Mouse (Mus musculus) stomach, embryonic 15.5 days (tissue): ENCODE data around the gene Gm49358. TPM values are rescaled to one million over a fixed set of nuclear protein-coding genes. Genes with fewer than 3 reads are reported as not detected.

ENCODE experiments used
- ATAC-seq: fragments of 200-750 bp; cut with Nextera tagmentation; 2 replicates; pipeline ENCODE4 v1.8.0; 2017; ENCODE audit warnings: low read depth, moderate number of reproducible peaks, moderate TSS enrichment; ENCODE audit not compliant: insufficient read depth, low FRiP score
- H3K27ac ChIP-seq: fragments of 300-500 bp; sonication (generic); 2 replicates; pipeline ENCODE4 v1.5.1; 2015; ENCODE audit warnings: mild to moderate bottlenecking, inconsistent platforms
- H3K27me3 ChIP-seq: fragments of 300-500 bp; sonication (generic); replicated peaks from 2 replicates; pipeline ENCODE4 v1.6.1; 2015; ENCODE audit warnings: inconsistent platforms
- H3K36me3 ChIP-seq: fragments of 300-500 bp; sonication (generic); 2 replicates; pipeline ENCODE4 v1.6.1; 2015; ENCODE audit warnings: inconsistent platforms
- H3K4me1 ChIP-seq: fragments of 300-500 bp; sonication (generic); 2 replicates; pipeline ENCODE4 v1.6.1; 2015; ENCODE audit warnings: inconsistent platforms
- H3K4me2 ChIP-seq: fragments of 300-500 bp; sonication (generic); 2 replicates; pipeline ENCODE4 v1.6.1; 2015; ENCODE audit warnings: mild to moderate bottlenecking, inconsistent platforms
- H3K4me3 ChIP-seq: fragments of 300-500 bp; sonication (generic); replicated peaks from 2 replicates; pipeline ENCODE4 v1.5.1; 2015; ENCODE audit warnings: inconsistent platforms
- H3K9ac ChIP-seq: fragments of 300-500 bp; sonication (generic); 2 replicates; pipeline ENCODE4 v1.6.1; 2015; ENCODE audit warnings: inconsistent platforms
- H3K9me3 ChIP-seq: fragments of 300-500 bp; sonication (generic); 2 replicates; pipeline ENCODE4 v1.6.1; 2016; ENCODE audit warnings: inconsistent platforms
- WGBS: fragments of 180-500 bp; shearing (Covaris S2); methylation state at CpG from one replicate; pipeline ENCODE4 v1.1.7; 2015; 5-methylcytosine and 5-hydroxymethylcytosine counted together
- polyA plus RNA-seq: library from polyadenylated mRNA; unstranded; fragments of >200 nt; fragmentation: Nextera tagmentation; extraction: Ambion mirVana; gene quantifications from 2 replicates; pipeline ENCODE4 v1.2.1, GENCODE M21; 2015

The Gm49358 gene
- not detected in 2 replicates for polyA plus RNA-seq

DNA sequence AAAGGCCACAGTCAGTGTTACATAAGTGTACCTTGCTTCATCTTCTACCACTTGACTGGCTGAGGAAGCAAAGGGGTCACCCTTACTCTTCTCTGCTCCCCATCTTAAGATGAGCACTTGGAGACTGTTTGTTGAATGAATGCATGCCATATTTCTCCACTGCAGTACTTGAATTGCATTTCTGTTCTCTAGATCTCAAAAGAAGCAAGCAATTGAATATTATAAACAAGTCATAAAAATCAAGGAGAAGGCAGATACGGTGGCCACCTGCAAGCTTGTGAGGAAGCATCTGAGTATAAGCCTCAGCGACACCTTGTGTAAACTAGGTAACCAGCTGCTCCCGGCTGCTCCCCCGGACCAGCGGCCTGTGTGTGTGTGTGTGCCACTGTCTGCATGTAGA is at the start of gene Gm49358:
Gene Gm49358 (plus strand): TSS at position 301 of the 400 bp plus-strand sequence.
- Histone ChIP-seq H3K4me2 (no peak within 1 kb of the TSS), H3K4me1 (no peaks in the 10 kb centered on the region), H3K36me3 (no peaks in the 10 kb centered on the region), H3K9me3 (no peaks in the 10 kb centered on the region), H3K9ac (no peak within 1 kb of the TSS), H3K4me3 (no peak within 1 kb of the TSS), H3K27me3 (no peaks in the 10 kb centered on the region), H3K27ac (no peak within 1 kb of the TSS)
- WGBS = 59% methylated on average over 5 of the region's 5 CpGs
- ATAC-seq = no peak

DNA sequence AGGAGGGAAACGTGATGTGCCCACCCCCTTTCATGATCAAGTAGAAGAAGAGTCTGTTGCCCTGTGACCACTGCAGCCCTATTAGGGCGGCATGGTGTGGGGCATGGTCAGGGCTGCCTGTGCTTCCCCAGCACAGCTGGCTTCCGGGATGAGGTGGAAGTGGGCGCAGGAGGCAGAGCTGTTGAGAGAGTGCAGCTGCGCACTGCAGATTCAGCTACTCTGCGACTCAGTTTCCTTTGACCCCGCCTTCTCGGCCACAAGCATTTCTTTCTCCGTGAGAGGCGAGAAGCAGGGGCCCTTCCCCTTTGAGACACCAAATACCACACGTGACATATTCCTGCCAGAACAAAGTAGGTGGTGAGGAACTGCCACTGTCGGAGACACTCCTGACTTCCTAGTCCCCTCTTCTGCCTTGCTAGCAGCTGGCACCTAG is 36.2 kb upstream of the Gm49358 start:
- H3K9me3 ChIP-seq = no peaks in the 10 kb centered on the region
- WGBS = 2% methylated on average over 12 of the region's 12 CpGs
- peak overlapping the region; percentile 69 for H3K4me2 ChIP-seq
- peak; percentile 70 for ATAC-seq
- peak overlapping the region; percentile 26 for H3K4me3 ChIP-seq
- H3K36me3 ChIP-seq = no peaks in the 10 kb centered on the region
- H3K27me3 ChIP-seq = no peaks in the 10 kb centered on the region
- H3K9ac ChIP-seq = no peak overlapping the region; the same call in 1 of the 2 replicates
- peaks cover 9% of the 10 kb centered on the region; the same call in 1 of the 2 replicates for H3K4me1 ChIP-seq
- peak overlapping the region; percentile 49; the same call in 1 of the 2 replicates for H3K27ac ChIP-seq

- no peak overlapping the region for H3K4me3 ChIP-seq
- H3K4me1 ChIP-seq = peaks cover 9% of the 10 kb centered on the region; the same call in 1 of the 2 replicates
- H3K27ac ChIP-seq = no peak overlapping the region
- WGBS = 90% methylated on average over 3 of the region's 3 CpGs
- no peaks in the 10 kb centered on the region for H3K36me3 ChIP-seq
- no peak for ATAC-seq
- no peaks in the 10 kb centered on the region for H3K27me3 ChIP-seq
- no peak overlapping the region for H3K9ac ChIP-seq
- H3K9me3 ChIP-seq = no peaks in the 10 kb centered on the region
- no peak overlapping the region for H3K4me2 ChIP-seq
These were observed 35.6 kb upstream of the Gm49358 start for GRCm38 (mm10) chr10:86728176-86728575.

DNA sequence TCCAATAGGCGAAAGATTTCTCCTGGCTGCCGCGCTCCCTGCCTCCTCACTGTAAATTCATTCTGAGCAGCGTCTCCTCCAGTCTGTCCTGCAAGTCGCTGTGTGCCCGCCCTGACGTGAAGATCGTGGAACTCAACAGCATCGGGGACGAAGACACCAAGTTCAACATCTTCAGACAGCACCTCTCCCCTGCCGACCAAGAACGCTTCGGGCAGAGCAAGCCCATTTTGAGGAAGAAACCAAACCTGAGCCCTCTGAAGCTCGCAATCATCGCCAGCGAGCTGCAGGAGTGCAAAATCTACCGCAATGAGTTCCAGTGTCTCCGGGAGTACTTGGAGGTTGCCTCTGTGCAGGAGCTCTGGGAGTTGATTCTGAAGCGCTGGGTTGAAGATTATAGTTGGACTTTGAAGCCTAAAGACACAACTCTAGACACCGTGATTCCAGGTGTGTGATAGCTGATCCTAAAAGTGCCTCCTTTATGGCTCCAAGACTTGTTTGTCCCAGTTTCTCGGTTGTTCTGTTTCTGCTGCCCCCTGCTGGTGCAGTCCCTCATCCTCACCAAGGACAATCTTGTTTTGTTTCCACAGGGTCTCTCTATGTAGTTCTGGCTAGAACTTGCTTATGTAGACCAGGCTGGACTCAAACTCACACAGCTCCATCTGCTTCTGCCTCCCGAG is 32.8 kb upstream of the Gm49358 start:
- H3K36me3 ChIP-seq = no peaks in the 10 kb centered on the region
- no peak overlapping the region for H3K27ac ChIP-seq
- H3K4me3 ChIP-seq = peak overlapping the region; percentile 40
- H3K27me3 ChIP-seq = no peaks in the 10 kb centered on the region
- peaks cover 9% of the 10 kb centered on the region; the same call in 1 of the 2 replicates for H3K4me1 ChIP-seq
- WGBS = 11% methylated on average over 22 of the region's 22 CpGs
- H3K9ac ChIP-seq = peak overlapping the region; percentile 14; the same call in 1 of the 2 replicates
- peak overlapping the region; percentile 64 for H3K4me2 ChIP-seq
- no peaks in the 10 kb centered on the region for H3K9me3 ChIP-seq
- peak; percentile 48; the same call in 1 of the 2 replicates for ATAC-seq

GRCm38 (mm10) chr10:86731500-86731863 is 32.3 kb upstream of the Gm49358 start:
- WGBS = 38% methylated on average over 2 of the region's 2 CpGs
- H3K4me2 ChIP-seq = no peak overlapping the region

DNA sequence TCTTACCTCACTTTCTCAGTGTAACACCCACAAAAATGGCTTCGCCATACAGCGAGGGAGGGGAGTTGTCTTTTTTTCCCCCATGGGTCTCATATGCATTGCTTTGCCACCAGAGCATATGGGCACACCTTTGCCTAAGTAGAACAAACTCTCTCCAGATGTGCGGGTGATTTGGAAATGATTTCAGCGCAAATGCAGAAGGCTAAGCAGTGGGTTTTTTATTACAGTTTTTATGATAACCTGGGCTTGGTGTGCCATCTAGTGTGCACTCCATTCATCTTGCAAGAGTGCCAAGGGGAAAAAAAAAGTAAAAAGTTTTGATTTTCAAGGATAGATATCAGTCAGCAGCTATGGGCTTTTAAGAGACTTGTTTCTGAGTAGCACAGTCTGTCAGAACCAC is 28.7 kb upstream of the Gm49358 start:
- Histone ChIP-seq H3K27ac (no peak overlapping the region), H3K27me3 (no peaks in the 10 kb centered on the region), H3K4me3 (no peak overlapping the region), H3K4me2 (no peak overlapping the region), H3K9me3 (no peaks in the 10 kb centered on the region), H3K36me3 (no peaks in the 10 kb centered on the region), H3K9ac (no peak overlapping the region), H3K4me1 (no peaks in the 10 kb centered on the region)
- ATAC-seq = no peak
- 89% methylated on average over 4 of the region's 4 CpGs for WGBS

More at GRCm38 (mm10) chr10:86731500-86731863, 32.3 kb upstream of the Gm49358 start:
- no peaks in the 10 kb centered on the region for H3K9me3 ChIP-seq
- no peak for ATAC-seq
- no peak overlapping the region for H3K9ac ChIP-seq
- no peaks in the 10 kb centered on the region for H3K27me3 ChIP-seq
- H3K36me3 ChIP-seq = no peaks in the 10 kb centered on the region
- H3K27ac ChIP-seq = no peak overlapping the region
- H3K4me1 ChIP-seq = peaks cover 9% of the 10 kb centered on the region; the same call in 1 of the 2 replicates
- H3K4me3 ChIP-seq = no peak overlapping the region

- Histone ChIP-seq H3K4me1 (no peaks in the 10 kb centered on the region), H3K9me3 (no peaks in the 10 kb centered on the region), H3K4me3 (no peak overlapping the region), H3K36me3 (no peaks in the 10 kb centered on the region), H3K27me3 (no peaks in the 10 kb centered on the region), H3K4me2 (no peak overlapping the region), H3K27ac (no peak overlapping the region), H3K9ac (no peak overlapping the region)
- no peak for ATAC-seq
- WGBS = 79% methylated on average over 2 of the region's 2 CpGs
These were observed 20.9 kb upstream of the Gm49358 start for GRCm38 (mm10) chr10:86742918-86743317.

- WGBS = 89% methylated on average over 7 of the region's 7 CpGs
- no peak overlapping the region for H3K4me2 ChIP-seq
- H3K4me3 ChIP-seq = no peak overlapping the region
- H3K9me3 ChIP-seq = no peaks in the 10 kb centered on the region
- no peak for ATAC-seq
- H3K36me3 ChIP-seq = no peaks in the 10 kb centered on the region
- H3K27ac ChIP-seq = no peak overlapping the region
- H3K4me1 ChIP-seq = no peaks in the 10 kb centered on the region
- no peak overlapping the region for H3K9ac ChIP-seq
- H3K27me3 ChIP-seq = no peaks in the 10 kb centered on the region
These were observed 19.5 kb upstream of the Gm49358 start for GRCm38 (mm10) chr10:86744306-86744705.

DNA sequence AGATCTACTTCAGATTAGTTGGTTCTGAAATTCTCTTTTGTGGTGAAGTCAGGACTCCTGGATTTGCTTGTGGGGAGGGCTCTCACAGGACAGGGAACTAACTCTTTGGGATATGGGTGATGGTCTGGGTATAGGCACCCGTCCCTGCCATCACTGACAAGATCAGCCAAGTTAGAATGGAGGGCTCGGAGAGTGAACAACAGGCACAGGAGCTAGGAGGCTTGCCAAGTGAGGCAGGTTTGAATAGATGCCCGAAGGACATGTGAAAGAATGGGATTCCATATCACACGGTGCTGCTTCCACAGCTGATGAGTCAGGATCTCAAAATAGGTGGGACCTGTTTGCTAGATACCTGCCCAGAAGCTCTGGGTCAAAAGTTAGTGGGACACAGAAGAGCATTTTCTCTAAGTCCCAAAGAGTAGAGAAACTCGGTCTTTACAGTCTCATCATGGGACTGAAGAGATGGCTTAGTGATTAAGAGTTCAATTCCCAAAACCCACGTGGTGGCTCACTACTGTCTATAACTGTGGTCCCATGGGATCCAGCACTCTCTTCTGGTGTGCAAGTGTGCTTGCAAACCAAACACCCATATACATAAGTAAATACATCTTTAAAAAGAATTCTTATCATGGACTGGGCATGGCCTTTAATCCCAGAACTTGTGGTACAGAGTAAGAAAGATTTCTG is 7.8 kb upstream of the Gm49358 start:
- no peak overlapping the region for H3K9ac ChIP-seq
- no peak for ATAC-seq
- H3K36me3 ChIP-seq = no peaks in the 10 kb centered on the region
- no peaks in the 10 kb centered on the region for H3K27me3 ChIP-seq
- H3K27ac ChIP-seq = no peak overlapping the region
- no peak overlapping the region for H3K4me2 ChIP-seq
- H3K4me3 ChIP-seq = no peak overlapping the region
- 81% methylated on average over 6 of the region's 6 CpGs for whole genome bisulfite sequencing
- no peaks in the 10 kb centered on the region for H3K9me3 ChIP-seq
- no peaks in the 10 kb centered on the region for H3K4me1 ChIP-seq

DNA sequence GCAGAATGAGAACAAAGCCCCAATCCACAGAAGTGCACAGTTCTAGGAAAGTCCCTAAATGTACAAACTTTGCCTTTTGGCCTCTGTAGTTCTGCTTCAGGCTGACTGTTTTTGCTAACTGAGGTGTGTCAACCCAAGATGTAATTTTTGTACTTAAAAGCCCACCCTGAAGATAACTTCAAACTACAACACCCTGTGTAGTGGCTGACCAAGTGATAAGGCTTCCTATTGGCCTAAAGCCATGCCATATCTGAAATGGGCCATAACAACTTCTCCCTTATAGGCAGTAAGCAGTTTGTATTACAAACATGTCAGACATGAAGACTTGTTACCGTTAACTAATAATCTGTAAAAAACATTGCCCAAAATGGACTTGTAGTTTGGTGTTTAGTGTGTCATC is 6.0 kb upstream of the Gm49358 start:
- H3K4me3 ChIP-seq = no peak overlapping the region
- 88% methylated on average over 1 of the region's 1 CpGs for WGBS
- ATAC-seq = no peak

GRCm38 (mm10) chr10:86758211-86758610 is 5.6 kb upstream of the Gm49358 start:
- no peak overlapping the region for H3K27ac ChIP-seq
- no peaks in the 10 kb centered on the region for H3K9me3 ChIP-seq
- no peak overlapping the region for H3K4me2 ChIP-seq
- H3K4me3 ChIP-seq = no peak overlapping the region
- H3K36me3 ChIP-seq = no peaks in the 10 kb centered on the region
- H3K27me3 ChIP-seq = no peaks in the 10 kb centered on the region
- ATAC-seq = no peak
- WGBS = 88% methylated on average over 6 of the region's 6 CpGs
- no peak overlapping the region for H3K9ac ChIP-seq
- H3K4me1 ChIP-seq = no peaks in the 10 kb centered on the region

More for the DNA sequence above, 6.0 kb upstream of the Gm49358 start:
- Histone ChIP-seq H3K27me3 (no peaks in the 10 kb centered on the region), H3K9ac (no peak overlapping the region), H3K36me3 (no peaks in the 10 kb centered on the region), H3K4me2 (no peak overlapping the region), H3K4me1 (no peaks in the 10 kb centered on the region), H3K27ac (no peak overlapping the region), H3K9me3 (no peaks in the 10 kb centered on the region)

GRCm38 (mm10) chr10:86761236-86761635 is 2.5 kb upstream of the Gm49358 start:
- H3K4me1 ChIP-seq = no peaks in the 10 kb centered on the region
- 56% methylated on average over 1 of the region's 1 CpGs for WGBS
- no peak overlapping the region for H3K9ac ChIP-seq
- no peaks in the 10 kb centered on the region for H3K9me3 ChIP-seq
- ATAC-seq = no peak
- H3K36me3 ChIP-seq = no peaks in the 10 kb centered on the region
- no peak overlapping the region for H3K4me3 ChIP-seq
- H3K4me2 ChIP-seq = no peak overlapping the region
- H3K27me3 ChIP-seq = no peaks in the 10 kb centered on the region
- H3K27ac ChIP-seq = no peak overlapping the region
